Mouse (Mus musculus) CH12.LX (cell line): ENCODE measurements around the gene Mmp13. TPM values are rescaled to one million over a fixed set of nuclear protein-coding genes. Genes with fewer than 3 reads are reported as not detected.

ENCODE experiments used
- DNase-seq: peaks from one replicate; pipeline ENCODE4 v3.0.0-alpha.2; 2013; ENCODE audit errors: extremely low read depth
- H3K27ac ChIP-seq: 2 replicates; pipeline ENCODE4 v1.5.1; 2012; ENCODE audit warnings: low read depth, mild to moderate bottlenecking, control low read depth, moderate library complexity; ENCODE audit not compliant: insufficient read depth
- H3K27me3 ChIP-seq: replicated peaks from 2 replicates; pipeline ENCODE3; 2012; ENCODE audit warnings: inconsistent platforms
- H3K36me3 ChIP-seq, 2 experiments: replicated peaks in 1 of 2; 2 replicates each; pipeline versions ENCODE3 to v1.6.1; 2012; ENCODE audit warnings: inconsistent platforms in 1 of 2, low read length in 1 of 2, mild to moderate bottlenecking in 1 of 2, mixed read lengths in 1 of 2, moderate library complexity in 1 of 2; ENCODE audit not compliant: control insufficient read depth in 1 of 2, insufficient read depth in 1 of 2
- H3K4me1 ChIP-seq, 2 experiments: 2 replicates each; pipeline ENCODE4 v1.6.1; 2012; ENCODE audit warnings: inconsistent platforms in 1 of 2, moderate library complexity in 1 of 2; ENCODE audit not compliant: insufficient read depth in 2 of 2, control insufficient read depth in 1 of 2
- H3K4me2 ChIP-seq: 2 replicates; pipeline ENCODE4 v1.6.1; 2012; ENCODE audit warnings: low read depth, mild to moderate bottlenecking, control low read depth; ENCODE audit not compliant: poor library complexity, insufficient read depth, severe bottlenecking
- H3K4me3 ChIP-seq, 3 experiments: fragments of 150-350 bp in 1 of 3; sonication (generic) in 1 of 3; replicated peaks in 1 of 3; 2 replicates each; pipeline versions ENCODE3 to v1.5.1; 2011 to 2012; ENCODE audit warnings: low read depth in 2 of 3, low read length in 2 of 3, mild to moderate bottlenecking in 2 of 3, moderate library complexity in 2 of 3, control low read depth in 1 of 3, improper control_type of control experiment in 1 of 3, inconsistent platforms in 1 of 3, mixed read lengths in 1 of 3; ENCODE audit not compliant: poor library complexity in 1 of 3
- H3K79me2 ChIP-seq: replicated peaks from 2 replicates; pipeline ENCODE4 v1.6.1; 2012; ENCODE audit warnings: mild to moderate bottlenecking, moderate library complexity; ENCODE audit not compliant: control insufficient read depth, poor library complexity, insufficient read depth, severe bottlenecking; ENCODE audit errors: extremely low read depth
- H3K9ac ChIP-seq: 2 replicates; pipeline ENCODE4 v1.6.1; 2012; ENCODE audit warnings: low read depth, mild to moderate bottlenecking, control low read depth, moderate library complexity; ENCODE audit not compliant: insufficient read depth
- H3K9me3 ChIP-seq: replicated peaks from 2 replicates; pipeline ENCODE3; 2012; ENCODE audit warnings: low read length, inconsistent platforms, mixed read lengths
- BHLHE40 ChIP-seq: IDR thresholded peaks from 2 replicates; pipeline ENCODE4 v1.6.1; 2011; ENCODE audit warnings: mild to moderate bottlenecking, low read depth, low read length, improper control_type of control experiment
- CHD1 ChIP-seq: IDR thresholded peaks from 2 replicates; pipeline ENCODE4 v1.6.1; 2012; ENCODE audit warnings: low read depth, low read length, improper control_type of control experiment, inconsistent platforms
- CTCF ChIP-seq, 2 experiments: IDR thresholded peaks in 1 of 2; conservative IDR thresholded peaks in 1 of 2; 2 replicates each; pipeline ENCODE4 v1.5.1; 2011 to 2012; ENCODE audit warnings: low read depth in 2 of 2, low read length in 2 of 2, improper control_type of control experiment in 1 of 2, inconsistent platforms in 1 of 2, mild to moderate bottlenecking in 1 of 2, moderate library complexity in 1 of 2
- ELF1 ChIP-seq: IDR thresholded peaks from 2 replicates; pipeline ENCODE4 v1.6.1; 2014; ENCODE audit warnings: low read depth, mild to moderate bottlenecking, inconsistent platforms, low read length, improper control_type of control experiment
- EP300 ChIP-seq: IDR thresholded peaks from 2 replicates; pipeline ENCODE4 v1.6.1; 2011; ENCODE audit warnings: low read length, improper control_type of control experiment
- ETS1 ChIP-seq: conservative IDR thresholded peaks from 2 replicates; pipeline ENCODE4 v1.6.1; 2012; ENCODE audit warnings: low read depth, mild to moderate bottlenecking, inconsistent platforms, low read length, improper control_type of control experiment, moderate library complexity
- IRF4 ChIP-seq: IDR thresholded peaks from 2 replicates; pipeline ENCODE4 v1.6.1; 2014; ENCODE audit warnings: low read depth, mild to moderate bottlenecking, inconsistent platforms, low read length, improper control_type of control experiment
- JUND ChIP-seq: conservative IDR thresholded peaks from 2 replicates; pipeline ENCODE4 v1.6.1; 2011; ENCODE audit warnings: low read depth, low read length, improper control_type of control experiment
- KAT2A ChIP-seq: IDR thresholded peaks from 2 replicates; pipeline ENCODE4 v1.6.1; 2012; ENCODE audit warnings: low read length, improper control_type of control experiment, inconsistent platforms; ENCODE audit not compliant: insufficient replicate concordance
- MAZ ChIP-seq: IDR thresholded peaks from 2 replicates; pipeline ENCODE4 v1.6.1; 2012; ENCODE audit warnings: low read depth, mild to moderate bottlenecking, inconsistent platforms, low read length, improper control_type of control experiment, moderate library complexity
- NRF1 ChIP-seq: IDR thresholded peaks from 2 replicates; pipeline ENCODE4 v1.6.1; 2014; ENCODE audit warnings: low read depth, mild to moderate bottlenecking, inconsistent platforms, low read length, improper control_type of control experiment, moderate library complexity
- PAX5 ChIP-seq: IDR thresholded peaks from 2 replicates; pipeline ENCODE4 v1.6.1; 2012; ENCODE audit warnings: low read length, inconsistent platforms, mixed read lengths
- SIN3A ChIP-seq: IDR thresholded peaks from 2 replicates; pipeline ENCODE4 v1.6.1; 2012; ENCODE audit warnings: low read length, improper control_type of control experiment, inconsistent platforms
- SMC3 ChIP-seq: IDR thresholded peaks from 2 replicates; pipeline ENCODE4 v1.6.1; 2011; ENCODE audit warnings: low read depth, low read length, improper control_type of control experiment
- USF1 ChIP-seq: IDR thresholded peaks from 2 replicates; pipeline ENCODE4 v1.6.1; 2014; ENCODE audit warnings: low read depth, mild to moderate bottlenecking, inconsistent platforms, low read length, improper control_type of control experiment
- ZKSCAN1 ChIP-seq: IDR thresholded peaks from 2 replicates; pipeline ENCODE4 v1.6.1; 2012; ENCODE audit warnings: low read depth, inconsistent platforms, low read length, improper control_type of control experiment, borderline replicate concordance
- dilution Hi-C: fragments of 300-500 bp; cut with MboI; formaldehyde crosslinking; loops from 2 replicates; pipeline ENCODE4 v1.14.3; 2020; ENCODE audit warnings: low sequenced_read_pairs; ENCODE audit not compliant: extremely low pct_unique_long_range_greater_than_20kb, extremely low pct_ligation_motif_present
- in situ Hi-C: fragments of 300-500 bp; cut with MboI; formaldehyde crosslinking; loops from 3 replicates; pipeline ENCODE4 v1.14.3; 2019; ENCODE audit warnings: low sequenced_read_pairs, low pct_ligation_motif_present, low pct_unique_long_range_greater_than_20kb, mixed read lengths
- polyA plus RNA-seq: library from polyadenylated mRNA; unstranded; fragments of >175 nt; gene quantifications from 2 replicates; pipeline ENCODE4 v1.2.1, GENCODE M21; 2012; ENCODE audit warnings: low read depth; ENCODE audit not compliant: insufficient read length
- total RNA-seq, 2 experiments: library from RNA; depleted of rRNA; stranded (reverse); fragments of 300-350 nt in 1 of 2; fragments of >200 nt in 1 of 2; gene quantifications; 2 replicates each; pipeline ENCODE4 v1.2.3; 2012 to 2014

The Mmp13 gene
- total and polyA plus RNA-seq, 3 experiments = not detected

DNA sequence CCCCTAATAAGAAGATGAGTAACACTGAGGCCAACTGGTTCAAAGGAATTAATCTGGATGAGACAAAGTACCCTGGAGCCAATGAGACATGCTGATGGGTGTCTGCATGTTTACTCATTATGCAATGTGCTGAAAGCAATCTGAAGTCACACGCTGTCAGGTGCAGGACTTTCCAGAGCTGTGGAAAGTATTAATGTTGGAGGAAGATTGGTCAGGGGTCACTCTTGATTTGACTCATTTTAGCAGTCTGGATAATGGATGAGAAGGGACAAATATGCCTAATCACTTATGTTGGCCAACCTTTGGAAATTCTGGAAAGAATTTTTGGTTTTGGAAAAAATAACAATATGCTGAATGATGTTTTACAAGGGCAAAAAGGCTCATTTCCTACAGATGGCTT is 10.6 kb upstream of the Mmp13 start:
- H3K79me2 ChIP-seq = no peaks in the 10 kb centered on the region
- dilution Hi-C loops (no loop called here), in situ Hi-C loops (no loop called here)
- no peaks in the 10 kb centered on the region for H3K27me3 ChIP-seq
- H3K27ac ChIP-seq = no peak overlapping the region
- no peak overlapping the region for H3K4me3 ChIP-seq
- DNase-seq = peak; percentile 10
- no peak overlapping the region for H3K4me2 ChIP-seq
- H3K9ac ChIP-seq = no peak overlapping the region
- H3K9me3 ChIP-seq = no peaks in the 10 kb centered on the region
- TF ChIP-seq SMC3 (no peak), BHLHE40 (peak; percentile 67), ZKSCAN1 (no peak), SIN3A (no peak), PAX5 (no peak), CTCF (conservative IDR thresholded peaks at IDR 0.05 in 1 of 2, IDR thresholded peaks at IDR 0.05 in 1 of 2; ENCODE audit: low read depth in 2 of 2, low read length in 2 of 2) (no peak), EP300 (peak; percentile 48; the same call in 1 of the 2 replicates), ETS1 (peak; percentile 53; the same call in 1 of the 2 replicates), CHD1 (no peak), IRF4 (0 out of 2 replicates have a peak, but pooled peaks have one; percentile 38)
- no peaks in the 10 kb centered on the region for H3K36me3 ChIP-seq
- peaks cover 4 to 8% of the 10 kb centered on the region in 2 experiments; a peak in 1 of 4 replicates for H3K4me1 ChIP-seq

DNA sequence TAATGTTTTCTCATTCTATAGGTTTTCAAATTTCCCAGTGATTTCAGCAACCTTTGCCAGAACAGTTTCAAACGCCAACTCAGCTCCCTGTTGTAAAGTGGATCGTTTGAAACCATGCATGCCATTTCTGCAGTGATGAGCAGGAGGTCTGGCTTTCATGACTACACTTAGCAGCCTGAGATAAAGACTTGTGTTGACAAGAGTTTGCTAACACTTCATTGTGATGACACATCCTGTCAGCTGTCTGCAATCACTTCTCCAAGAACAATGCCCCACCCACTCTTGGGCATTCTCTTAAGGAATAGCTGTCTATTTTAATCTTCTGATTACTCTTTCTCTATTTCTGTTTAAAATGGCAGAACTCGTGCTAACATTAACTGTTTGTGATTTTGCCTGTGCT is 2.2 kb upstream of the Mmp13 start:
- Histone ChIP-seq H3K36me3 (no peaks in the 10 kb centered on the region), H3K27me3 (no peaks in the 10 kb centered on the region), H3K9ac (no peak overlapping the region), H3K4me3 (no peak overlapping the region), H3K9me3 (no peaks in the 10 kb centered on the region), H3K27ac (no peak overlapping the region), H3K79me2 (no peaks in the 10 kb centered on the region), H3K4me2 (no peak overlapping the region), H3K4me1 (no peaks in the 10 kb centered on the region)
- TF ChIP-seq JUND (no peak), EP300 (no peak), ELF1 (no peak), MAZ (no peak), KAT2A (no peak), NRF1 (no peak), USF1 (no peak)
- DNase-seq = no peak
- in situ Hi-C loops (no loop called here), dilution Hi-C loops (no loop called here)
